Comparison of ENCODE assay signal across 22 mouse cellular contexts in genomic region chr6:134251364-134251763, GRCm38 (mm10).
"Had no signal": no experiment of that assay in that cellular context is flagged by ENCODE, and none has a peak within 500 bp of the region (broad histone marks: within the 10 kb centered on the region; RNA-seq: fewer than 3 reads in every experiment).

No protein-coding gene starts in this region.

- H3K9me3 ChIP-seq: liver, embryonic 13.5 days; liver, embryonic 15.5 days; megakaryocyte, embryonic 14.5 days; midbrain, embryonic 13.5 days; neural tube, embryonic 13.5 days; neural tube, embryonic 15.5 days had no signal

- ATAC-seq: liver, postnatal 0 days; midbrain, embryonic 13.5 days; midbrain, embryonic 16.5 days had no signal

- H3K4me2 ChIP-seq: liver, embryonic 11.5 days; liver, embryonic 13.5 days; liver, embryonic 15.5 days; midbrain, embryonic 11.5 days; midbrain, embryonic 13.5 days; neural tube, embryonic 13.5 days; neural tube, embryonic 15.5 days had no signal

- H3K27ac ChIP-seq: liver, embryonic 13.5 days; liver, embryonic 15.5 days; macrophage; midbrain, embryonic 13.5 days; neural tube, embryonic 13.5 days; neural tube, embryonic 15.5 days had no signal

- H3K27me3 ChIP-seq: liver, embryonic 13.5 days; liver, embryonic 15.5 days; megakaryocyte, embryonic 14.5 days; midbrain, embryonic 13.5 days; neural tube, embryonic 13.5 days; neural tube, embryonic 15.5 days had no signal

- H3K9ac ChIP-seq: liver, embryonic 13.5 days; liver, embryonic 15.5 days; liver, postnatal 0 days; midbrain, embryonic 13.5 days; neural tube, embryonic 13.5 days; neural tube, embryonic 15.5 days had no signal

- H3K4me1 ChIP-seq: liver, embryonic 13.5 days; liver, embryonic 15.5 days; midbrain, embryonic 13.5 days had no signal

- DNase-seq: liver; liver, embryonic 13.5 days; liver, postnatal 0 days; lung, postnatal 10 days; retina, postnatal 1 day; right cerebral cortex, adult 18-20 months; right cerebral cortex, postnatal 25 days; right cerebral cortex, postnatal 4 days; spleen, adult 18-20 months; thymus, adult 18-20 months; thymus, postnatal 14 days; thymus, postnatal 4 days had no signal

- H3K4me3 ChIP-seq: liver, embryonic 13.5 days; liver, embryonic 15.5 days; megakaryocyte, embryonic 14.5 days; midbrain, embryonic 13.5 days; myocyte; neural tube, embryonic 13.5 days; neural tube, embryonic 15.5 days had no signal
